Mouse (Mus musculus) limb, embryonic 11.5 days (tissue): ENCODE measurements at regions not wholly inside any gene's neighbourhood (a gene's known extent, or its start where the extent isn't known, plus 50 kb on each side); places are given as distances from the start of the nearest gene placed in this dataset.

ENCODE experiments used
- ATAC-seq: fragments of 200-750 bp; cut with Nextera tagmentation; 2 replicates; pipeline ENCODE4 v1.8.0; 2017; ENCODE audit warnings: low read depth; ENCODE audit not compliant: insufficient number of reproducible peaks, low FRiP score, low TSS enrichment
- DNase-seq: peaks from one replicate; pipeline ENCODE4 v3.0.0-alpha.2; 2015; ENCODE audit warnings: low spot score
- H3K27ac ChIP-seq: fragments of 300-500 bp; sonication (generic); replicated peaks from 2 replicates; pipeline ENCODE4 v1.5.1; 2014; ENCODE audit warnings: low read depth, mild to moderate bottlenecking, low read length
- H3K27me3 ChIP-seq: fragments of 300-500 bp; sonication (generic); 2 replicates; pipeline ENCODE4 v1.6.1; 2014; ENCODE audit warnings: mild to moderate bottlenecking, low read length, mixed read lengths; ENCODE audit not compliant: control insufficient read depth, insufficient read depth
- H3K36me3 ChIP-seq: fragments of 300-500 bp; sonication (generic); 2 replicates; pipeline ENCODE4 v1.6.1; 2014; ENCODE audit warnings: mild to moderate bottlenecking, low read length, moderate library complexity, mixed read lengths; ENCODE audit not compliant: control insufficient read depth, insufficient read depth
- H3K4me1 ChIP-seq: fragments of 300-500 bp; sonication (generic); 2 replicates; pipeline ENCODE4 v1.6.1; 2014; ENCODE audit warnings: low read length, mixed read lengths; ENCODE audit not compliant: control insufficient read depth, insufficient read depth
- H3K4me2 ChIP-seq: fragments of 300-500 bp; sonication (generic); 2 replicates; pipeline ENCODE4 v1.6.1; 2014; ENCODE audit warnings: low read depth, mild to moderate bottlenecking, moderate library complexity; ENCODE audit not compliant: severe bottlenecking
- H3K4me3 ChIP-seq: fragments of 300-500 bp; sonication (generic); 2 replicates; pipeline ENCODE4 v1.5.1; 2014; ENCODE audit warnings: low read depth, low read length
- H3K9ac ChIP-seq: fragments of 300-500 bp; sonication (generic); 2 replicates; pipeline ENCODE4 v1.6.1; 2014; ENCODE audit warnings: mild to moderate bottlenecking, low read length
- H3K9me3 ChIP-seq: fragments of 300-500 bp; sonication (generic); 2 replicates; pipeline ENCODE4 v1.6.1; 2016; ENCODE audit warnings: low read length; ENCODE audit not compliant: control insufficient read depth
- WGBS: fragments of 180-500 bp; shearing (Covaris S2); extraction: QIAGEN DNeasy Blood & Tissue Kit; methylation state at CpG from one replicate; pipeline ENCODE4 v1.1.7; 2014; 5-methylcytosine and 5-hydroxymethylcytosine counted together

- Histone ChIP-seq H3K27ac (no peak overlapping the region), H3K9ac (no peak overlapping the region), H3K36me3 (no peaks in the 10 kb centered on the region), H3K4me1 (0 out of 2 replicates have a peak, but pooled peaks cover 3% of the 10 kb centered on the region), H3K9me3 (no peaks in the 10 kb centered on the region), H3K4me2 (no peak overlapping the region), H3K4me3 (no peak overlapping the region), H3K27me3 (no peaks in the 10 kb centered on the region)
- DNase-seq (no peak), ATAC-seq (no peak)
- 62% methylated on average over 13 of the region's 13 CpGs for WGBS
Observed at GRCm38 (mm10) chr16:77238358-77239175, 225.1 kb downstream of the Usp25 start.

- no peak for DNase-seq
- H3K4me2 ChIP-seq: no peak overlapping the region
- H3K4me3 ChIP-seq: no peak overlapping the region
- no peak overlapping the region for H3K27ac ChIP-seq
- no peaks in the 10 kb centered on the region for H3K27me3 ChIP-seq
- no peaks in the 10 kb centered on the region for H3K36me3 ChIP-seq
- H3K9ac ChIP-seq: no peak overlapping the region
- 71% methylated on average over 7 of the region's 7 CpGs for WGBS
- ATAC-seq: no peak
- 0 out of 2 replicates have a peak, but pooled peaks cover 3% of the 10 kb centered on the region for H3K4me1 ChIP-seq
- H3K9me3 ChIP-seq: no peaks in the 10 kb centered on the region
Observed at GRCm38 (mm10) chr16:77237631-77238357, 224.3 kb downstream of the Usp25 start.

DNA sequence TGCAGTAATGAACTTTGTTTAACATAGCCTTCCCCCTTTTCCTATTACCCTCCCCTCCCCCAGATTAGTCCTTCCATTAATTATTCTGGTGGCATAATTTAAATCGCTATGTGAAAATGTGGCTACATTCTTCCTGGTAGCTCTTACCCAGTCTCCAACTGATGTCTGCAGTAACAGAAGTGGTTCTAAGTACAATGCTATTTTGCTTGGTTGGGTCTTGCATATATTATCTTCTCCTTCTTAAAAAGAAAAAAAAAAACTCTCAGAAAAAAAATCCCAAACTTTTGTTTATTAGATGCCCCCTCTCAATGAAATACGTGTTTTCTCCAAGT lies 223.7 kb downstream of the Usp25 start:
- H3K4me3 ChIP-seq: no peak overlapping the region
- ATAC-seq: no peak
- 86% methylated on average over 2 of the region's 2 CpGs for WGBS

GRCm38 (mm10) chr16:77236509-77237271 lies 223.2 kb downstream of the Usp25 start:
- Histone ChIP-seq H3K9me3 (no peaks in the 10 kb centered on the region), H3K27me3 (no peaks in the 10 kb centered on the region), H3K9ac (no peak overlapping the region), H3K27ac (no peak overlapping the region), H3K4me3 (no peak overlapping the region), H3K36me3 (no peaks in the 10 kb centered on the region), H3K4me1 (0 out of 2 replicates have a peak, but pooled peaks cover 3% of the 10 kb centered on the region), H3K4me2 (no peak overlapping the region)
- ATAC-seq (no peak), DNase-seq (no peak)
- WGBS: 61% methylated on average over 13 of the region's 13 CpGs

More for the DNA sequence above, 223.7 kb downstream of the Usp25 start:
- H3K9me3 ChIP-seq: no peaks in the 10 kb centered on the region
- no peaks in the 10 kb centered on the region for H3K27me3 ChIP-seq
- no peaks in the 10 kb centered on the region for H3K36me3 ChIP-seq
- no peak overlapping the region for H3K4me2 ChIP-seq
- H3K9ac ChIP-seq: no peak overlapping the region
- 0 out of 2 replicates have a peak, but pooled peaks cover 3% of the 10 kb centered on the region for H3K4me1 ChIP-seq
- DNase-seq: no peak
- H3K27ac ChIP-seq: no peak overlapping the region

GRCm38 (mm10) chr16:77236021-77236420 lies 222.5 kb downstream of the Usp25 start:
- no peak overlapping the region for H3K4me2 ChIP-seq
- no peaks in the 10 kb centered on the region for H3K9me3 ChIP-seq
- WGBS: 88% methylated on average over 4 of the region's 4 CpGs
- H3K27ac ChIP-seq: no peak overlapping the region
- H3K4me3 ChIP-seq: no peak overlapping the region
- H3K27me3 ChIP-seq: no peaks in the 10 kb centered on the region
- DNase-seq (no peak), ATAC-seq (no peak)
- no peak overlapping the region for H3K9ac ChIP-seq
- no peaks in the 10 kb centered on the region for H3K36me3 ChIP-seq
- 0 out of 2 replicates have a peak, but pooled peaks cover 3% of the 10 kb centered on the region for H3K4me1 ChIP-seq

DNA sequence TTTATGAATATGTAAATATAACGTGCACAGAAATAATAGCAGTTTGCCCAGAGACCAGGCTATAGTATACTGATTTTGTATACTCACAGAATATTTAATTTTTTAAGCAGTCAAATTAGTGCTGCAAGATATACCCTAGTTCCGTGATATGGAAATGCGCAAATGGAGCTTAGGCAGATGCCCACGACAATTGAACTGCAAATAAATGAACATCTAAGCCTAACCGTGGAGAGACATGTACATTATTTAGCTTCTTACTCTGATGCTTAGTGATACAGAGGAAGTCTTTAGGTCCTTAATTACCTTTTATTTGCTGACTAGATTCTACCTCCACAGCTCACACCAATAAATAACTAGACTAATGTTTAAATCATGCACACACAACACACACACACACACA lies 221.9 kb downstream of the Usp25 start:
- no peak for DNase-seq
- 0 out of 2 replicates have a peak, but pooled peaks cover 3% of the 10 kb centered on the region for H3K4me1 ChIP-seq
- H3K9ac ChIP-seq: no peak overlapping the region
- no peaks in the 10 kb centered on the region for H3K27me3 ChIP-seq
- no peak overlapping the region for H3K27ac ChIP-seq
- no peak overlapping the region for H3K4me2 ChIP-seq
- 85% methylated on average over 5 of the region's 5 CpGs for WGBS
- ATAC-seq: no peak
- H3K36me3 ChIP-seq: no peaks in the 10 kb centered on the region
- no peak overlapping the region for H3K4me3 ChIP-seq
- no peaks in the 10 kb centered on the region for H3K9me3 ChIP-seq
